Mouse (Mus musculus): ENCODE data around the gene Cped1.

- peak; percentile 68 for TF ChIP-seq CTCF (IDR thresholded peaks at IDR 0.05; ENCODE audit: low read depth)
- no peak for TF ChIP-seq EP300 (IDR thresholded peaks at IDR 0.05; ENCODE audit: low read depth)
Measured at GRCm38 (mm10) chr6:21984990-21985731, 555 bp upstream of the Cped1 start.
